Mouse (Mus musculus) layer of hippocampus, adult 18-20 months (tissue): ENCODE data around the gene Cbarp. TPM values are rescaled to one million over a fixed set of nuclear protein-coding genes. Genes with fewer than 3 reads are reported as not detected.

Experiments used
- DNase-seq, 2 experiments: peaks; one replicate each; pipeline ENCODE4 v3.0.0; 2022; ENCODE audit warnings: low spot score in 2 of 2
- total RNA-seq, 2 experiments: library from RNA; stranded (reverse); gene quantifications; 2 replicates each; pipeline ENCODE4 v1.2.3; 2021

The Cbarp gene
- total RNA-seq, 2 experiments from 2014 or later: 362 to 363 TPM

GRCm38 (mm10) chr10:80157141-80157929 is 16.7 kb upstream of the Cbarp start:
- no peak for DNase-seq

DNA sequence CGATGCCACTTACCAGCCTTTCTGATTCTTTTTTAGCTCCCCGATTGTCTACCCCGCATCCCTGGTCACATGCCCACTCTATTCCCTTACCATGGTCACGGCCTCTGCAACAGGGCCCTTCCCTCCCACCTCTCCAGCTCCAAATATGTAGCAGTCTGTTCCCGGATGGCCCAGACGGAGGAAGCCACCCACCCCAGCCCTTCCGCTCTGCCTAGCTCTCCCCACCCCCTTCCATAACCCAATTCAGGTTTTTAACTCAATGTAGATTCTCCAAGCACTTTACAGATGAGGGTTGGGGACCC is 16.1 kb upstream of the Cbarp start:
- DNase-seq: no peak

DNA sequence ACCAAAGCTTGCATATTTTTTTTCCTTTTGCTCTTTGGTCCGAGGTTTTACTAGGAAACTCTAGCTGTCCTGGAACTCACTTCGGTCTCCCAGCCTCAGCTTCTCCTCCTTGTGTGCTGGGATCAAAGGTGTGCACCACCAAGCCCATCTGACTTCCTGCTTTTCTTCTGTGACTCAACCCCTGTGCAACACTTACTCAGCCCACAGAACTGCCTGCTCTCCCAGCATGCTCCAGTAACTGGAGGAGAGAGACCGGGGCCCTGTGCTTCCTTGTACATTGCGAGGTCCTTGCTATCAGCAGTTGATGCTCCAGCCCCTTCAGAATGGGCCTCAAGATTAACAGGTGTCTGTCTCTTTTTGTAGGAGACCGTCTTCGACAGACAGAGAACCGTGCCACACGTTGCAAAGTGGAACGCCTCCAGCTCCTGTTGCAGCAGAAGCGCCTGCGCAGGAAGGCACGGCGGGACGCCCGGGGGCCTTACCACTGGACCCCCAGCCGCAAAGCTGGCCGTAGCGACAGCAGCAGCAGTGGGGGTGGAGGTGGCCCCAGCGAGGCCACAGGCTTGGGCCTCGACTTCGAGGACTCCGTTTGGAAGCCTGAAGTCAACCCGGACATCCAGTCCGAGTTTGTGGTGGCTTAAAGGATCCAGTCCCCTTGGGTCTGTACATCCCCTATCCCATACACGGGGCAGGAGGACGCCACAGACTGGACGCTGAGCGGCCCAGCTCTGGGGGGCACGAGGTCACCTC is 15.5 kb upstream of the Cbarp start:
- no peak for DNase-seq

DNA sequence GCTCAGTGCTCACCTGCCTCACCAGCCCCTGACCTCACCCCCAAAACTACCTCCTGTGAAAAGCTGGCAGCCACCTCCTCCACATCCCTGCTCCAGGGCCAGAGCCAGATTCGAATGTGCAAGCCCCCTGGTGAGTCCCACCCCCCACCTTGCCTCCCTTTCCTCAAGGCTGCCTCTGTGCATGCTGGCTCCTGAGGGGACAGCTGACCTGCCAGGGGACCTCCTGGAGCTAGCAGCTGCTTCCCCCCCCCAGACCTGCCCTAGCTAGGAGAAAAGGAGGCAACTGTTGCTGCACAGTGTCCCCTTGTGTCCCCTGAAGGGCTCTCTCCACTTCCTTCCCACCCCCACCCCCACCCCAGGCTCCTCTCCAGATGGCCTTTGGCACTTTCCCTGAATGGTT is 14.6 kb upstream of the Cbarp start:
- DNase-seq: no peak

DNA sequence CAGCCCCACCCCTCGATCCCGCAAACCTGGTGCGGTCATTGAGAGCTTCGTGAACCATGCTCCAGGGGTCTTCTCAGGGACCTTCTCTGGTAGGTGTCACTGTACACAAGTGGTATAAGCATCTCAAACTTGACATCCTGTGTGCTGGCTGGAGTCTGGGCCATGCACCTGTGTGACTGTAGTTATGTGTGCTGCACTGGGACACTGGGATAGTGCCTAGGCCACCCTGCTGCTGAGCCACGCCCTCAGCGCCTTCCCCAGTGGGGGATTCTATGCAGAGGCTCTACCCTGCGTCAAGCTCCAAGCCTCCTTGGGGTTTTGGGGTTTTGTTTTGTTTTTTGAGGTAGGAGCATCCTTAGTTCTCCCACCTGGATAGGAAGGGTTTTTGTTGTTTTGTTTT is 13.7 kb upstream of the Cbarp start:
- DNase-seq: no peak

DNA sequence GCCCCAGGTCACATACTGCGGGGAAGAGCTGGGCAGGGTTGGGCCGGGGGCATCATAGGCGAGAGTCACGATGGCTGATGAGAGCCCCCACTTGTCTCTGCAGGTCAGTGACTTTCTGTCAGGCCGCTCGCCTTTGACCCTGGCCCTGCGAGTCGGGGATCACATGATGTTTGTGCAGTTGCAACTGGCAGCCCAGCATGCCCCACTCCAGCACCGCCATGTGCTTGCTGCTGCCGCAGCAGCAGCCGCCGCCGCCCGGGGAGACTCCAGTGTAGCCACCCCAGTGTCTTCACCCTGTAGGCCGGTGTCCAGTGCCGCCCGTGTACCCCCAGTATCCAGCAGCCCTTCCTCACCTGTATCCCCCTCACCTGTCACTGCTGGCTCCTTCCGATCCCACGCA is 13.1 kb upstream of the Cbarp start:
- no peak for DNase-seq

GRCm38 (mm10) chr10:80152873-80153260 is 12.2 kb upstream of the Cbarp start:
- DNase-seq: no peak

- no peak for DNase-seq
These were observed 11.6 kb upstream of the Cbarp start for GRCm38 (mm10) chr10:80152071-80152872.

GRCm38 (mm10) chr10:80151211-80152034 is 10.8 kb upstream of the Cbarp start:
- DNase-seq: no peak

DNA sequence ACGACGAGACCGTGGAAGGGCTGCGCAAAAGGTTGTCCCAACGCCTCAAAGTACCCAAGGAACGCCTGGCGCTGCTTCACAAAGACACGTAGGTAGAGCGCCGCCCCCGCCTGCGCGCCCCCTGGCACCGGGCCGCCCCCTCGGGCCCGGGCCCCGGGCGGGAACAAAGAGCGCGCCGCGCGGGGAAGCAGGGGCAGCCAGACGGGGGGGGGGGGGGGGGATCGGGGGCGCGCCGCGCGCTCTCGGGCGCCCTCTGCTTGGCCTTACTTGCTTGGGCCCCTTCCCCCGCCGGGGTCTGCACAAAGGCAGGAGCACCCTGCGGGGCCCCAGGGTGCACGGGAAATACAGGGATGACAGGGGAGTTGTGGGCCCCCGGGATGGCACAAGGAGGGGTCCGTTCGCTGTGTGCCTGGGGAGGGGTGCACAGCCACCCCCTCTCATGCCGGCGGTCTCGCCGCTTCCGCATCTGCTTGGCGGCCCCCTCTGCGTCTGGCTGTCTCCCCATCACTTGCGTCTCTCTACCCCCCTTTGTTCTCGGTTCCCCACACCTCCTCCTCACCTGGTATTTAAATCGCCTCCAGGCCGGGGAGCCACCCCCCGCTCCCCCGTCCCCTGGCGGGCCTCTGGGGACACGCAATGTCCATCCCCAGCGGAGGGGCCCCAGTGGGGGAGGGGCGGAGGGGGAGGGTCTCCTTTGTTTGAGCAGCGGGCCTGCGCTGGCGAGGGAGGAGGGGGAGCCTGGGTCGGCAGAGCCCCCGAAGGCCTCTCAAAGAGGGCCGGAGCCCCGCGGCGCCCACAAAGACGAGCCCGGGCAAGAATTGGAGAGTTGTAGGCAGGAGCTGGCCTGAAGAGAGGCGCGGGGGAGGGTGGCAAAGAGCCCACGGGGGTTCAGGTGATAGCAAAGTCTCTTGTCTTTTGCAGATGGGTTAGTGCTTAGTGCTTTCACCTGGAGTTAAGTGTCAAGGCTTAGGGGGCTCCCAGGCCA is 9.9 kb upstream of the Cbarp start:
- DNase-seq: no peak

- peak; percentile 98 to 99 for DNase-seq
These were observed 8.9 kb upstream of the Cbarp start for GRCm38 (mm10) chr10:80149291-80150225.

- peak; percentile 91 to 95 for DNase-seq
These were observed 8.1 kb upstream of the Cbarp start for GRCm38 (mm10) chr10:80148610-80149290.

GRCm38 (mm10) chr10:80147719-80148601 is 7.3 kb upstream of the Cbarp start, which contains the start of gene Midn:
Midn (plus strand) TSS chr10:80148272.
- no peak for DNase-seq

- no peak for DNase-seq
These were observed 6.6 kb upstream of the Cbarp start for GRCm38 (mm10) chr10:80147146-80147718.

- no peak for DNase-seq
These were observed 6.0 kb upstream of the Cbarp start for GRCm38 (mm10) chr10:80146568-80147011.

GRCm38 (mm10) chr10:80145896-80146295 is 5.3 kb upstream of the Cbarp start:
- DNase-seq: no peak
